Mouse (Mus musculus) midbrain, embryonic 16.5 days (tissue): ENCODE measurements around the gene S100a6. TPM values are rescaled to one million over a fixed set of nuclear protein-coding genes. Genes with fewer than 3 reads are reported as not detected.

Experiments
- ATAC-seq: fragments of 200-750 bp; cut with Nextera tagmentation; 2 replicates; pipeline ENCODE4 v1.8.0; 2017; ENCODE audit warnings: moderate TSS enrichment
- H3K27ac ChIP-seq: fragments of 300-500 bp; sonication (generic); 2 replicates; pipeline ENCODE4 v1.5.1; 2014; ENCODE audit warnings: mild to moderate bottlenecking, low read length, mixed read lengths
- H3K27me3 ChIP-seq: fragments of 300-500 bp; sonication (generic); 2 replicates; pipeline ENCODE4 v1.6.1; 2014; ENCODE audit warnings: low read depth, low read length, mixed read lengths; ENCODE audit not compliant: control insufficient read depth, insufficient read depth
- H3K36me3 ChIP-seq: fragments of 300-500 bp; sonication (generic); 2 replicates; pipeline ENCODE4 v1.6.1; 2014; ENCODE audit warnings: mild to moderate bottlenecking, low read length, moderate library complexity, mixed read lengths; ENCODE audit not compliant: control insufficient read depth, insufficient read depth
- H3K4me1 ChIP-seq: fragments of 300-500 bp; sonication (generic); 2 replicates; pipeline ENCODE4 v1.6.1; 2014; ENCODE audit warnings: mild to moderate bottlenecking, low read length, mixed read lengths; ENCODE audit not compliant: control insufficient read depth, insufficient read depth
- H3K4me2 ChIP-seq: fragments of 300-500 bp; sonication (generic); 2 replicates; pipeline ENCODE4 v1.6.1; 2014; ENCODE audit warnings: mild to moderate bottlenecking, low read length, mixed read lengths
- H3K4me3 ChIP-seq: fragments of 300-500 bp; sonication (generic); 2 replicates; pipeline ENCODE4 v1.5.1; 2014; ENCODE audit warnings: low read depth, mild to moderate bottlenecking, low read length, moderate library complexity, mixed read lengths
- H3K9ac ChIP-seq: fragments of 300-500 bp; sonication (generic); 2 replicates; pipeline ENCODE4 v1.6.1; 2014; ENCODE audit warnings: low read depth, low read length, mixed read lengths
- H3K9me3 ChIP-seq: fragments of 300-500 bp; sonication (generic); replicated peaks from 2 replicates; pipeline ENCODE4 v1.6.1; 2014; ENCODE audit warnings: mild to moderate bottlenecking, low read length, mixed read lengths; ENCODE audit not compliant: control insufficient read depth, poor library complexity, severe bottlenecking
- WGBS: fragments of 180-500 bp; shearing (Covaris S2); extraction: QIAGEN DNeasy Blood & Tissue Kit; methylation state at CpG from one replicate; pipeline ENCODE4 v1.1.7; 2014; 5-methylcytosine and 5-hydroxymethylcytosine counted together
- polyA plus RNA-seq: library from polyadenylated mRNA; unstranded; fragments of >200 nt; fragmentation: Nextera tagmentation; extraction: Ambion mirVana; gene quantifications from 2 replicates; pipeline ENCODE4 v1.2.1, GENCODE M21; 2015

S100a6 gene
- 19.3 and 19.4 TPM in 2 replicates for polyA plus RNA-seq

GRCm38 (mm10) chr3:90612728-90613291 lies at the start of gene S100a6:
Gene S100a6, plus strand, starts transcription at chr3:90612882.
- H3K9ac ChIP-seq, result peak within 1 kb of the TSS; percentile 48; the same call in 1 of the 2 replicates
- H3K9me3 ChIP-seq, result no peaks in the 10 kb centered on the region
- no peak within 1 kb of the TSS for H3K27ac ChIP-seq
- under 1% methylated on average over 23 of the region's 23 CpGs for WGBS
- peaks cover 5% of the 10 kb centered on the region; the same call in 1 of the 2 replicates for H3K27me3 ChIP-seq
- ATAC-seq, result peak; percentile 63
- peaks cover 3% of the 10 kb centered on the region; the same call in 1 of the 2 replicates for H3K4me1 ChIP-seq
- H3K4me2 ChIP-seq, result peak within 1 kb of the TSS; percentile 68
- H3K36me3 ChIP-seq, result no peaks in the 10 kb centered on the region
- peak within 1 kb of the TSS; percentile 31 for H3K4me3 ChIP-seq

- WGBS, result 89% methylated on average over 5 of the region's 5 CpGs
These were observed 38.0 kb upstream of the S100a6 start for GRCm38 (mm10) chr3:90574691-90575090.

GRCm38 (mm10) chr3:90575320-90575719 lies 37.4 kb upstream of the S100a6 start:
- H3K27me3 ChIP-seq, result no peaks in the 10 kb centered on the region
- no peak for ATAC-seq
- H3K4me1 ChIP-seq, result no peaks in the 10 kb centered on the region
- no peak overlapping the region for H3K9ac ChIP-seq
- no peak overlapping the region for H3K27ac ChIP-seq
- no peaks in the 10 kb centered on the region for H3K36me3 ChIP-seq
- 90% methylated on average over 3 of the region's 3 CpGs for WGBS
- no peak overlapping the region for H3K4me3 ChIP-seq
- no peak overlapping the region for H3K4me2 ChIP-seq
- no peaks in the 10 kb centered on the region for H3K9me3 ChIP-seq

More at GRCm38 (mm10) chr3:90574691-90575090, 38.0 kb upstream of the S100a6 start:
- Histone ChIP-seq H3K9ac (no peak overlapping the region), H3K4me3 (no peak overlapping the region), H3K27me3 (no peaks in the 10 kb centered on the region), H3K4me2 (no peak overlapping the region), H3K4me1 (no peaks in the 10 kb centered on the region), H3K36me3 (no peaks in the 10 kb centered on the region), H3K27ac (no peak overlapping the region), H3K9me3 (no peaks in the 10 kb centered on the region)
- no peak for ATAC-seq

GRCm38 (mm10) chr3:90576351-90577001 lies 36.2 kb upstream of the S100a6 start:
- Histone ChIP-seq H3K4me2 (no peak overlapping the region), H3K4me3 (no peak overlapping the region), H3K9ac (no peak overlapping the region), H3K4me1 (no peaks in the 10 kb centered on the region), H3K27me3 (no peaks in the 10 kb centered on the region), H3K9me3 (no peaks in the 10 kb centered on the region), H3K36me3 (no peaks in the 10 kb centered on the region), H3K27ac (no peak overlapping the region)
- ATAC-seq, result no peak
- 77% methylated on average over 10 of the region's 10 CpGs for WGBS

GRCm38 (mm10) chr3:90579433-90579832 lies 33.2 kb upstream of the S100a6 start:
- Histone ChIP-seq H3K27ac (no peak overlapping the region), H3K4me2 (no peak overlapping the region), H3K9me3 (no peaks in the 10 kb centered on the region), H3K9ac (no peak overlapping the region), H3K4me3 (no peak overlapping the region), H3K27me3 (no peaks in the 10 kb centered on the region), H3K4me1 (no peaks in the 10 kb centered on the region), H3K36me3 (no peaks in the 10 kb centered on the region)
- ATAC-seq, result no peak
- 83% methylated on average over 7 of the region's 7 CpGs for WGBS

- no peak overlapping the region for H3K4me2 ChIP-seq
- no peaks in the 10 kb centered on the region for H3K4me1 ChIP-seq
- no peak overlapping the region for H3K4me3 ChIP-seq
- no peak overlapping the region for H3K9ac ChIP-seq
- 94% methylated on average over 5 of the region's 5 CpGs for WGBS
- H3K27me3 ChIP-seq, result no peaks in the 10 kb centered on the region
- ATAC-seq, result no peak
- no peak overlapping the region for H3K27ac ChIP-seq
- H3K9me3 ChIP-seq, result no peaks in the 10 kb centered on the region
- no peaks in the 10 kb centered on the region for H3K36me3 ChIP-seq
These were observed 31.5 kb upstream of the S100a6 start for GRCm38 (mm10) chr3:90581141-90581540.

- WGBS, result 94% methylated on average over 1 of the region's 1 CpGs
- ATAC-seq, result no peak
- H3K4me1 ChIP-seq, result no peaks in the 10 kb centered on the region
- H3K27ac ChIP-seq, result no peak overlapping the region
- no peak overlapping the region for H3K4me3 ChIP-seq
- H3K27me3 ChIP-seq, result no peaks in the 10 kb centered on the region
- no peaks in the 10 kb centered on the region for H3K36me3 ChIP-seq
- no peaks in the 10 kb centered on the region for H3K9me3 ChIP-seq
- H3K4me2 ChIP-seq, result no peak overlapping the region
- H3K9ac ChIP-seq, result no peak overlapping the region
These were observed 30.5 kb upstream of the S100a6 start for GRCm38 (mm10) chr3:90582156-90582555.

GRCm38 (mm10) chr3:90582556-90582955 lies 30.1 kb upstream of the S100a6 start:
- no peaks in the 10 kb centered on the region for H3K9me3 ChIP-seq
- no peak overlapping the region for H3K4me2 ChIP-seq
- H3K27ac ChIP-seq, result no peak overlapping the region
- no peaks in the 10 kb centered on the region for H3K4me1 ChIP-seq
- H3K36me3 ChIP-seq, result no peaks in the 10 kb centered on the region
- no peak overlapping the region for H3K4me3 ChIP-seq
- H3K27me3 ChIP-seq, result no peaks in the 10 kb centered on the region
- H3K9ac ChIP-seq, result no peak overlapping the region
- 93% methylated on average over 4 of the region's 4 CpGs for WGBS
- no peak for ATAC-seq

- H3K9ac ChIP-seq, result no peak overlapping the region
- H3K9me3 ChIP-seq, result no peaks in the 10 kb centered on the region
- H3K4me2 ChIP-seq, result no peak overlapping the region
- no peaks in the 10 kb centered on the region for H3K27me3 ChIP-seq
- ATAC-seq, result no peak
- no peaks in the 10 kb centered on the region for H3K4me1 ChIP-seq
- no peak overlapping the region for H3K4me3 ChIP-seq
- WGBS, result 42% methylated on average over 3 of the region's 3 CpGs
- H3K36me3 ChIP-seq, result no peaks in the 10 kb centered on the region
- H3K27ac ChIP-seq, result no peak overlapping the region
These were observed 28.8 kb upstream of the S100a6 start for GRCm38 (mm10) chr3:90583893-90584292.
